In the genomic region with DNA sequence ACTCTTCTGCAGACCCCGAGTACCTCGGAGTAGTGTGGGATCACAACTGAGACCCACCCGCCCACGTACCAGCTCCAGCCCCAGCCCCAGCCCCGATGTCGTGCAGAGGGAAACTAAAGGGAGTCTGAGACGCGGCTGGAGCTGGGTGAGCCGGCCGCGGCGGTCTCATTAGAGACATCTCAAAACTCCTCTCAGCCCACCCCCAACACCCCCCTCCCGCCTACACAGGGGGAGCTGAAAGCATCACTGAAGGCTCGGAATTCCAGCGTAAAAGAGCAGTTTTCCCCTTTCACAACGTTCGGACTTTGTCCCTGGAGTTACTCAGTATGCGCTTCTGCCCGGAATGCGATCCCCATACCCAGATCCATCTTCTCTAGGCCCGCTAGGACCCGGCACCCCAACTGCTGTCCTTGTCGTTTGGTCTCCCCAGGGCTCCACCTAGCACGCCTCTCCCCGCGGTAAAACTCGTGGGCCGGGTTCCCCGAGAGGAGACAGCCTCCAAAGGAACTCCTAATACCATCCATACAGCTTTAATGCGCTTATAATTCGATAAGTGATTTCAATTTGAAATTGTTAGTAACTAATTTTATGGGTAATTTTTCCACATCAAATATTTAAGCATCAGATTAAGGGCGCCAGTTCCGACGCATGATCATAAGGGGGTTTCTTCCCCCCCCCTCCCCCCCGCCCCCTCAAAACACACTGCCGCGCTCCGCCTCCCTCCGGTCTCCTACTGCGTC, we compare ENCODE assay signal across 8 mouse cellular contexts.
DNase-seq lines count a peak whose midpoint lies in the region; ATAC-seq and TF ChIP-seq lines count a peak whose summit lies in the region.

No protein-coding gene starts in this region.

- TF ChIP-seq CTCF in forebrain, postnatal 0 days (IDR thresholded peaks at IDR 0.05; ENCODE audit: low read depth), result no peak

- ATAC-seq in cerebellum, adult (ENCODE audit: insufficient number of reproducible peaks, low FRiP score, low TSS enrichment), result no peak; the same call in 1 of the 2 replicates
- peak; percentile 32 for ATAC-seq in forebrain, postnatal 0 days
- peak; percentile 71 for ATAC-seq in kidney, embryonic 15.5 days (replicated peaks; ENCODE audit: low FRiP score)
- ATAC-seq in stomach, embryonic 14.5 days (ENCODE audit: insufficient number of reproducible peaks, insufficient read depth, low FRiP score, low read depth), result peak; percentile 53; the same call in 1 of the 2 replicates

- H3K9ac ChIP-seq in forebrain, postnatal 0 days, result peak overlapping the region; percentile 31; the same call in 1 of the 2 replicates
- H3K9ac ChIP-seq in kidney, embryonic 15.5 days, result peak overlapping the region; percentile 54
- peak overlapping the region; percentile 80 for H3K9ac ChIP-seq in stomach, embryonic 14.5 days (replicated peaks; ENCODE audit: low read depth, low read length)

- peak; percentile 56 for DNase-seq in cerebellum, adult 11 months
- DNase-seq in 3134 (ENCODE audit: extremely low read depth, insufficient read length, low spot score), result peak; percentile 23
- peak; percentile 56 to 69 for DNase-seq in cerebellum, adult 18-20 months
- peak; percentile 81 for DNase-seq in forebrain, postnatal 0 days
- peak; percentile 29 for DNase-seq in lung, postnatal 14 days

- H3K4me3 ChIP-seq in forebrain, postnatal 0 days (ENCODE audit: low read depth, low read length), result peak overlapping the region; percentile 46
- peak overlapping the region; percentile 48 for H3K4me3 ChIP-seq in kidney, embryonic 15.5 days (replicated peaks)
- peak overlapping the region; percentile 42 for H3K4me3 ChIP-seq in stomach, embryonic 14.5 days (ENCODE audit: low read depth, low read length)

- H3K27me3 ChIP-seq in forebrain, postnatal 0 days (ENCODE audit: insufficient read depth, low read length), result peaks cover 40% of the 10 kb centered on the region
- H3K27me3 ChIP-seq in kidney, embryonic 15.5 days, result peaks cover 20% of the 10 kb centered on the region
- no peaks in the 10 kb centered on the region for H3K27me3 ChIP-seq in stomach, embryonic 14.5 days (ENCODE audit: control insufficient read depth, insufficient read depth, low read length)

- H3K9me3 ChIP-seq in forebrain, postnatal 0 days (ENCODE audit: low read length), result no peaks in the 10 kb centered on the region
- no peaks in the 10 kb centered on the region for H3K9me3 ChIP-seq in kidney, embryonic 15.5 days (replicated peaks)
- H3K9me3 ChIP-seq in stomach, embryonic 14.5 days (ENCODE audit: control insufficient read depth, low read depth, low read length), result no peaks in the 10 kb centered on the region

- H3K27ac ChIP-seq in forebrain, postnatal 0 days (ENCODE audit: low read depth, low read length), result no peak overlapping the region
- peak overlapping the region; percentile 91 for H3K27ac ChIP-seq in kidney, embryonic 15.5 days
- peak overlapping the region; percentile 98 for H3K27ac ChIP-seq in stomach, embryonic 14.5 days (ENCODE audit: low read length)

- 0 out of 2 replicates have a peak, but pooled peaks cover 4% of the 10 kb centered on the region for H3K4me1 ChIP-seq in forebrain, postnatal 0 days (ENCODE audit: insufficient read depth)
- peaks cover 44% of the 10 kb centered on the region for H3K4me1 ChIP-seq in kidney, embryonic 15.5 days
- peaks cover 21% of the 10 kb centered on the region for H3K4me1 ChIP-seq in stomach, embryonic 14.5 days (ENCODE audit: control insufficient read depth, insufficient read depth, low read length)

- H3K4me2 ChIP-seq in forebrain, postnatal 0 days (ENCODE audit: low read depth), result peak overlapping the region; percentile 76
- peak overlapping the region; percentile 89 for H3K4me2 ChIP-seq in kidney, embryonic 15.5 days
- peak overlapping the region; percentile 90 for H3K4me2 ChIP-seq in stomach, embryonic 14.5 days (replicated peaks; ENCODE audit: low read depth, low read length)

- WGBS in forebrain, postnatal 0 days, result 2% methylated on average over 39 of the region's 40 CpGs
- under 1% methylated on average over 40 of the region's 40 CpGs for WGBS in kidney, embryonic 15.5 days
- under 1% methylated on average over 40 of the region's 40 CpGs for WGBS in stomach, embryonic 14.5 days

- H3K36me3 ChIP-seq in forebrain, postnatal 0 days (ENCODE audit: insufficient read depth), result no peaks in the 10 kb centered on the region
- peaks cover 10% of the 10 kb centered on the region; the same call in 1 of the 2 replicates for H3K36me3 ChIP-seq in kidney, embryonic 15.5 days
- H3K36me3 ChIP-seq in stomach, embryonic 14.5 days (ENCODE audit: control insufficient read depth, insufficient read depth, low read length), result peaks cover 15% of the 10 kb centered on the region

Comparison
In these comparisons a context has a peak if more than half of its experiments do, and no peak if none do; other contexts are left out.
1. DNase-seq: peak in every context shown above with its lines; median percentile 81 in forebrain, postnatal 0 days; 62 in cerebellum, adult 18-20 months; 56 in cerebellum, adult 11 months; 29 in lung, postnatal 14 days; 23 in 3134.